Mouse (Mus musculus) lung, postnatal 0 days (tissue): Measurements from ENCODE around the gene Tmem251.

Experiments used
- CTCF ChIP-seq: IDR thresholded peaks from 2 replicates; pipeline ENCODE4 v1.5.1; 2016; ENCODE audit warnings: antibody characterized with exemption, mild to moderate bottlenecking
- EP300 ChIP-seq: IDR thresholded peaks from 2 replicates; pipeline ENCODE4 v1.6.1; 2016; ENCODE audit warnings: antibody characterized with exemption, mild to moderate bottlenecking, control low read depth

- TF ChIP-seq CTCF (no peak), EP300 (no peak)
Measured at GRCm38 (mm10) chr12:102696635-102697354, 46.8 kb upstream of the Tmem251 start.
